Mouse (Mus musculus) frontal cortex, postnatal 10 days (tissue): ENCODE measurements around the gene Wdr70.

ENCODE experiments used
- DNase-seq, 2 experiments: peaks; one replicate each; pipeline ENCODE4 v3.0.0; 2022; ENCODE audit warnings: low spot score in 2 of 2, mixed read lengths in 1 of 2

Wdr70 gene

DNA sequence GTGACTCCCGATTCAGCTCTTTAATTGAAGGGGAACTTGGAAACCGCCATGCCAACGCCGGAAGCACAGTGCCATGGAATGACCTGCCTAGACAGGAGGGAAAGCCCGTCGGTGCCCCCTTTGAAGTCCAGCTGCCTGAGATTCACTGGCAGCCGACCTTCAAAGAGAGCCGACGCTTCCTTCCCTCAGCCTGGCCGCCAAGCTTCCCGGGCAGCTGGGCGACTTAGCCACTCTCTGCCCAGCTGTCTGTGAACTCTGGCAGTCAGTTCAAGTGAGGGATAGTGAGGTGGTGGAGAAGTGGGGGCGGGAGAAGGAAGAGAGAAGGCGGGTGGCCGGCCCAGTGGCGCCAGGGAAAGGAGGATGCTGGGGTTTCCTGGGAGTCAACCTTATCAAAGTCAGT lies 164.9 kb downstream of the Wdr70 start:
- peak; percentile 12 to 13 for DNase-seq

DNA sequence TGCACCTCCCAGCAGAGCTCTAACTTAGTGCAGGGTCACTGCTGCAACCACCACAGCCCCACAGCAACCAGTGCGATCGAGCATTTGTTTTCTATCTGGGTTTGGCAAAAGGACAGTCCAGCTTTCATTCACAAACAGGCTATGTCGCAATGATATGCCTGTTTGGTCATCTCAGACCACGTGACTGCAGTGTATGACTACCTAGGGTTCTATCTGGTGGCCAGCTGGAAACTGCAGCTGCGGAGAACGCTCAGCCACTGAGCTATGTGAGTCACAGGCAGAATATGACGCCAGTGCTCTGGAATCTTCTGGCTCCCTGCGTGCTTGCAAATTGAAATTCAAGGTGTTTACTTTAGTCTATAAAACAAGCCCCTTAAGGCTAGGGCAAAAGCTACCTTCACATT lies 167.4 kb downstream of the Wdr70 start:
- peak in 1 of 2 experiments; percentile 7 for DNase-seq

DNA sequence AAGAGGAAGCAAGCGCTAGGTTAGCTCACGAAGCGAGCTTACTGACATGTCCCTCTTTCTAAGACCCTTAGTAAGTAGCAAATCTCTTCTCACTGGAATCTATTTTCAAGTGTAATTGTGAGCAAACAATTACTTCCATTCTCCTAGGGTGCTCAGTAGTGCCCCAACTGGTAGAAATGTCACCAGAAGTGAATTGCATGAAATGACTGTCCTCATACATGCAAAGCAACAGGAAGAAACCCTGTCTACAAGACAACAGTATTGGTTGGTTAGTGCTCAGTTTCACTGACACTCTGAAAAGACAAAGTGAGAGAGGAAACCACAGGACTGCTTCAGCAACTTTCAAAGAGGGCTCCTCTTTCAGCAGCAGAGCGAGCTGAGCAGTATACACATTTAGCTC lies 173.6 kb downstream of the Wdr70 start:
- no peak for DNase-seq

DNA sequence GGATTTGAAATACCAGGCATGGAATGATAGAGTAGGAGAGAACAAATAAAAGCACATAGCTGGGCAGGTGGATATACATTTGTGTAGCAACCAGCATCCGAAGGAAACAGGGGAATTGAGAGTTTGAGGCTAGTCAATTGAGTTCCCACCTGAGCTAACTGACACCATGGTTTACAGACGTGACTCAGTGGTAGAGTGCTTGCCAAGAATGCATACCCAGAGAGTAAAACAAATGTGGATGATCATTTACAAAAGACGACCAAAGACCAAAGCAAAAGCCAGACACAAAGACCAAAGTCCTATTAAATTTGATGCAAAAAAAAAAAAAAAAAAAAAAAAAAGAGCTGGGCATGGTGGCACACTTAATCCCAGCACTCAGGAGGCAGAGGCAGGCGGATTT lies 175.7 kb downstream of the Wdr70 start:
- DNase-seq, result no peak

DNA sequence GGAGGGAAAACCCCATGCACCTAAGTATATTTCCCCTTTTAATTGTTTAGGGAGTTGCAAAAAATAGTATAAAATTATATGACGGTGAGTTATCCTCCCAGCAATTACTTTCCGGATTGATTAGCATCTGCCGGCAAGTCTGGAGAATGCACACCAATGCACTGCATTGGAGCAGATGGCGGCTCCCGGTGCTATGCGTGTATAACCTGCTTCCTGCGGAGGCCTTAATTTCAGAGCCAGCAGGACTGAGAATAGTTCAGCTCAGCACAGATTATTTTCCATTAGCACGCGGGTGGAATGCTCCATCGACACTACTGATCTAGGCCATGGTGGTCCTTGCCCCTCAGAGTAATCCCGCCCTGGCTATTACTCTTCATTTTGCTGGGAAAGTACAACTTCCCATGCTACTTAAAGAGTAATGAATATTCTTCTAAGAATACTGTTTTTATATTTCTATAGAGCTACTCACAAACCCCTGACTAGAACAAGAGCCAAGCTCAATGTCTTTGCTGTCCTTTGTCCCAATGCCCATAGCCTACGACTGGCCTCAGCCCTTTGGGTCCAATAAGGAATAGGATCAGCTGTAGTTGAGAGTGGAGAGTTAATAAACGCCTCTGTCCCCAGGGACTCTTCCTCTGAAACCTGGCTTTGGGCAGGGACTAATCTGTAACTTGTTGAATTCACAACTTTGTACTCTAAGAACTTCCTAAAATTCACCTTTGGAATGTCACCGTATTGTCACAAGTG lies 176.5 kb downstream of the Wdr70 start:
- no peak for DNase-seq

DNA sequence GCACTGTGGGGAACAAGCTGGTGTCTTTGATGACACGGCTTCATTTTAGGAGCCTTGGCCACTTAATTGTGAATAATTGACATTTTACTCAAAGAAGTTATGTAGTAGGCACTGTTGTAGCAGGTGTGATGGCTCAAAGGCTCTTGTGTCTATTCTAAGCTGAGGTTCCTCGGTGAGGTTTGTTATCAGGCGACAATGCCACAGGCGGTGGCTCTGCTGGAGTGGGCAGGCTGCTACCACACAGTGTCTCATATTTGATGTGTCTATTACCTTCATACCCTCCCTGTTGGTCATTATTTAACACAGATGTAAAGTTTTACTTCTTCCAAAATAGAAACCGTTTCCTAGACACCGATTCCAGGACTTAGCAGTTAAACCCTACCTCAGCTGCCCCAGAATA lies 177.9 kb downstream of the Wdr70 start:
- DNase-seq, result no peak

DNA sequence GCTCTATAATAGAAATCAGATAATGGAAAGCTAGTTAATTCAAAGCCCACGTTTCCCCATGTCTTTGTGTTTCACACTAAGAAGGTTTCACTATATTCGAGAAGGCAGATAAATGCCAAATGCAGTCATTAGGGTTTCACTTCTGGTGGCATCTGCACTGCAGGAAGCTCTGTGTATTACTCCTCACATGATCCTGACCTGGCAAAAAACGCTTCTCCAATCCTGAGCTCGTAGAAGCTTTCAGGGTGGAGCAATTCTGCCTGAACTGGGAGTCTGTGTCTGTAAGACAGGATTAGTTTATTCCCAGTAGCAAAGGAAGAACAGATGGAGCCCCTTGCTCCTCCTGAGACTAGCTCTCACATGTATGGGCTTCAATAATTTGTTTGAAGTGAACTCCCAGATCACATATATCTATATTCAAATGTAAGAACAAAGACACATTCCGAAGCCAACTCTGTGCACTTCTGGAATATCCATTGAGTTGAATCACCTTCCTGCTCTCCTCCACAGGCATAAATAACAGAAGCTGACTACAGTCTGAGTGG lies 192.4 kb downstream of the Wdr70 start:
- DNase-seq, result no peak

DNA sequence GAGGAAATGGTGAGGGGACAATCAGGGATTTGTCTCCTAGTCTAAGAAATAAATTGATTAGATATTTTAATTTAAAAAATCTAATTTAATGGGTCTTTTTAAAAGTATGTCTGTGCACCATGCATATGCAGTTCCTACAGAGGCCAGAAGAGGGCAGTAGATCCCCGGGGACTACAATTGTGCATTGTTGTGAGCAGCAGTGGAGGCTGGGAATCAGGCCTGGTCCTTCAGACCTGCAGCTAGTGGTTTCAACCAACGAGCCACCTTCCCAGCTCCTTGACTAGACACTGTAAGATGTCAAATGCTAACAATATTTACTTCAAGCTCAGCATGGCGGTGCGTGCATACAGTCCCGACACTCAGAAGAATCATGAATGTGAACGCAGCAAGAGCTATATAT lies 199.7 kb downstream of the Wdr70 start:
- no peak for DNase-seq

DNA sequence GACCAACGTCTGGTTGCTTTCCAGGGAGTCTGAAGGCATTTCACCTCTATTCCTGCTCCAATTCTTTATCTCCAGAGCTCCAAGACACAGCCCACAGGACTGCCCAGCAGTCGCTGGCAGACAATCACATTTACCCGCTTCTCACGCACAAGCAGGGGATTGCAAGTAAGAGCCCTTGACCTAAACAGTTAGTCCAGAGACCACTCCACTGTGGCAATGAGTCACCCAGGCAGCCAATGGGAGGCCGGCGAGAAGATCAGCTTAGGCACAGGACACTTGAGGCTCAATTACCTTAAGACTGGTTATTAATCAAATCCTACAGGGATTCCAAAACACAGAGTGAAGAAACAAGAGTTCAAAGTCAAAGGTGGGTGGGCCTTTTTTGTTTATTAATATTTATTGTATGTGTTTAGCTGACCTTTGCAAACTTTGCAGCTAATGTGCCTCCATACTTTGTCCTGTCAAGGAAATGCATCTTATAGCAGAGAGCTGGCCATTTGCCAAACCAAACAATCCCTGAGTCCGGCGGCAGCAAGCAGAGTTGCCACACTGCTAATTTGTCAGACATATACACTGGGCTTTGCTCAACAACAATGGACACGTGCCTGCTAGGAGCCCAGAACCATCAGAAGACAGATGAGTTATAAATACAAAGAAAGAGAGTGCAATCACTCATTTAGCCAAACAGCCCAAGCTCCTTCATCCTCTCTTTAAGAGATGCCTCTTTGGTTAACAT lies 207.3 kb downstream of the Wdr70 start:
- DNase-seq, result no peak

DNA sequence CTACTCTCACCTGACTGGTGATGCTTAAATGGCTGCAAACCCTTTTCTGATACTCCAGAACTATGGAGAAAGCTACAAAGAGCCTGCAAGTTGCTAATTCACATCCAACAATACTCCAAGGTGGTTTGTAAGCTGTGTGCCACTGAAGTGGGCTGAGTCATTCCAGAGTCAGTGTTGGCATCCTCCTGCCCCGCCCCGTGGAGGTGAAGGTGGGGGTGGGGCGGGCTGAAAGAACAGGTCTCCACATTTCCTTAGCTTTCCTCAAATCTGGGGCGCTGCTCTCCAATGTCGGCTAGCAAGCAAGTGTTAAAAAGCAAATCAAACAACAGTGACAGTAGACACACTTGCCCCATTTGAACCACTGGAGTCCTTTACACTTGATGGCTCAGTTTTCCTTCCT lies 208.7 kb downstream of the Wdr70 start:
- DNase-seq, result no peak

DNA sequence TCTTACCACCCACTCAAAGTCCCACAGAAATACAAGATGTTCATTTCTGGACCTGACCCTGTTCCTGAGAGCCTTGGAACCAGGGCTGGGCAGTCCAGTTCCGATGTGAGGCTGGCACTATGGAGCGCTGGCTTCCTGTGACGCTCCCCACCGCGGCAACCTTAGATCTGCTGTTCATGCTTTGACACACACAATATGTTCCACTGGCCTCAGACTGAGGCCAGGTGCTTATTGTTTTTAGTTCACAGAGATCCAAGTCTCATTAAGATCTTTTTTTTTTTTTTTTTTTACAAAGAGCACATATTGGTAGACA lies 209.7 kb downstream of the Wdr70 start:
- no peak for DNase-seq

DNA sequence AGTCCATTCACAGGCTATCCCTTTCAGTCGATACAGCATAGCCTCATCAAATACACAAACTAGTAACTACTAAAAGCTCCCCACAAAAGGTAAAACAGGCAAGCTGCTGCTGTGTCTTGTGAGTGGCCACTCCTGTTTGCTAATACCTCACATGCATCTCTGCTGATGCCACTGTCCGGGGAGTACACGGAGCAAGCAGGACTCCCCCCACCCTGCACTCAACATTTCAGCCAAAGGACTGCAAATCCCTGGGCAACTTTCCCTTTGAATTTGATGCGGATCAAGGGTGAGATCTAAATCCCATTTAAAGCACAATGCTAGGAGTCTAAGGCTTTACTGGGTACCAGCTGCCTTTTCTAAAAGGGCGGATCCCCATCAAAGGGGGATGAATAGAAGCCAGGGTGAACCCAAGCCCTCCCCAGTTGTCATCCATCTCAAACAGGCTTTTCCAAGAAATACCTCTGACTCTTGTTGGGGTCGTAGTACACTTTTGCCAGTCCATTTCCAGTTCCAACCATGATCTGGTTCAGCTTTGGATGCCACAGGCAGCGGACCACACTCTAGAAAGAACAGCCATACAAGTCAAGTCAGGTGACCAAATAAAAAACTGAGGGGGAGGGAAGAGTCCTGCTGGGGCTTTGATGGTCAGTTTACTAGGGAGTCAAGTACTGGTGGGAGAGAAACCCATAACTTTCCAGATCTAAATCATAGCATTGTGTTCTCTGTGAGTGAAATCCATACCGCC lies 210.2 kb downstream of the Wdr70 start:
- DNase-seq, result no peak

DNA sequence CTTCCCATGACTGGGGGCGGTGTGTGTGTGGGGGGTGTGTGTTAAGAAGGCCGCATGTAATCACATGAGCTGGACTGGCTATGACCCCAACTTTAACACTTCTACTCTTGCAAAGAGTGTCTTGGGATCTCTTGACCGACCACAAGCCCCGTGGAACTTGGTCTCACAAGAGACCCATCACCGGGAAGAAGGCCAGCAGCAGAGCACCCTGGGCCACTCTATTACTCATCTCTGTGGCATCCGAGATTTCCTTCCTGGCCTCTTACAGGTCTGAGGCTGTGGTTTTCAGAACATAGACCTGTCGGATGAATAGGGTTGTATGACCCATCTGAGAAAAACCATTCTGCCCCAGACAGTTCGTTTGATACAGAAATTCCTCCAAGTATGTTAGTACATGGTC lies 212.4 kb downstream of the Wdr70 start:
- DNase-seq, result no peak

DNA sequence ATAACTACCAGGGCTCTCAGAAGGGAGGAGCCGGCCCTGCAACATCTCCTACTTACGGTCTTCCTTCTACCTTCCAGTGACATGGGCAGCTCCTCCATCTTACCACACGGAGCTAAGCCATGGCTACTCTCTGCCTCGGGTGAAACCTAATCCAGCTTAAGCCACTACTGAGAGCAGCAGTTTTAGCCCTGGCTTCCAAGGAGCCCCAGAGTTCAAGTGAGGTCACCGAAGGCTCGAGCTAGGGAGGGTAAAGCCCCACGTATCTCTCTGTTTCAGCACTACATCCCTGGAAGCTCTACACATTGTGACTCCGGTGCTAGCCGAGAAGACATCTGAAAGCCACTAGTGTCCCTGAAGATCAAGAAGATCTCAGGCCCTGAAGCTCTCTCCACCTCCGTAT lies 213.9 kb downstream of the Wdr70 start:
- no peak for DNase-seq

DNA sequence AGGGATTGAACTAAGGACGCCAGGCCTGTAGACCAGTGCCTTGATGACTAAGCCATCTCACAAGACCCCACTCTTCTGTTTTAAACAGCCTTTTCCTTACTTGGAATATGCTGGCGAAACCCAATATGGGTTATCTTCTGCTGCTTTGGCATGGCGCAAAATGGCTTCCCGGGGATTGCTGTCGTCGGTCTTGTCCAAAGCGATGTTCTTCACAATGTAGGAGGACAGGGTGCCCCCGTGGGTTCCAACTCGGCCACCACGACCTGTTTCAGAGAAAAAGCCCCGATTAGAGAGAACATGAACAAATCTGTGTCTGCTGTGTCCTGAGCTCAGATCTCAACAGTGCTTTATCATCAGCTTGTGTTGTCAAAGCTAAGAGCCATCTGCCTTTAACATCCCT lies 214.8 kb downstream of the Wdr70 start:
- no peak for DNase-seq

DNA sequence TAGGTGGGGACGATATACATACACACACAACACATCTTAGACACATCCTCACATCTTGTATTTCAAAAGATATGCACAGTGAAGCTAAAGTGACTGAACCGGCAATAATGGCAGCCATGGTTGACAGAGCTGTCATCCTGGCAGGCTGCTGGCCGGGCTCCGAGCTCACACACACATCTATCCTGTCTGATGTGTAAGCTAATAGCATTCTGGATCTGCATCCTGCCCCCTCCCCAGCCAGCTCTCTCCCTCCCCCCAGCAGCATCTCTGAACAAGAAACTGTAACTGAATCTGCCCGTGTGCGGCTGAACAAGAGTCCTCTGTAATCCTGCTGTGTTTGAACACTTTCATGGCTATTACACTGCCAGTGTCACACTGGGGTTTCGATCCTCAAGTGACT lies 219.1 kb downstream of the Wdr70 start:
- no peak for DNase-seq

DNA sequence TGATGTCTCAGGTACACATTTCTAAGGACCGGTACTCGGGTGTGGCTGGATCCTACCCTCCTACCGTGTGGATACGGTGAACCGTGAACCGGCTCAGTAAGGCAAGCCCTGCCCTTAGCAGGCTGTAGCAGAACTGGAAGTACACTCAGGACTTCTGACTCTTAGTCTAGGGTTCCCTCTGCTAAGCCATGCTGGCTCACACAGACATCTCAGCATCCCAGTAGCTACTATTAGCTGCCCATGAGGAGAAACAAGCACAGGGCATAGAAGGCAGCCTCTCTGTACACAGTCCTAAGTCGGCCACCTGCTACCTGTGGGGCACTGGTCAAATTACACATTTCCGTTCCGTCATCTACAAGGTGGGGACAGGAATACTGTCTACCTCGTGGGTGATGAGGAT lies 220.1 kb downstream of the Wdr70 start:
- no peak for DNase-seq

DNA sequence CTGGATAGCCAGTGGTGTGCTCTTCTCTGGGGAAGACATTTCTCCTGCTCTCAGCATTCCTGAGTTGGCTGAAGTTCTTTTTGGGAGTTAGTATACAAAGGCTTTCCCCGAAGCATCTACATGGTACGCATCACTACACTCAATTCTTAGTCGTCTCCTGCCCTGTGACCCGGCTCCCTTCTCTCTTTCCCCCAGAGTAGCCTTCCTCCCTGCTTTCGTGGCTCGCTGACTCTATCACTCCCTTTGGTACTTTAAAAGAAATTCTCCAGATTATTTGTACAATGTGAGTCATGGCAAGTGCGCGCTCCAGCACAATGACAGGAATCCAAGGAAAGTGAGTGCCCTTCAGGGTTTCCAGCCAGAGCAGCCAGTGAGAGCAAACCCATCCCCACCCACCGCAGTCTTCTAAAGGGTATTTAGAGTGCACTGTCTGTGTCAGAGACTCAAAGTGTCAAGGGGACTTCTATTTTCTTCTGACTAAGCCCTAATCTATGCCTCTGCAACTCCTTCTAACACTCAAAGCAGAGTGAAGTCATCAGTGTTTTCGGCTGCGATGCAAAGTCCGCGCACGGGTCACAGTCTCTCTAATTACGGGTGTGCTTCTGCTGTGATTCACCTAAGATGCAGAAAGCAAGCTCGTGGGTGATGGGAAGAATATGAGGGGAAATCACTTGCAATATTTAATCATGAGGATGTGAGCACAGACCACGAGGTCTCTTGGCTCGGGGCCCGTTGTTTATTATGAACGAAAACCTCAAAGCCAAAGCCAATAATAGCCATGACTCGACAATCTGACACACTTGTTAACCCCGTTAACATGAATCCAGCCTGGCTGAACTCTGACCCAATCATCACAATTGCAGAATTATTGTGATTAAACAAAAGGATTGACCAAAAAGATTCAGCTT lies 221.2 kb downstream of the Wdr70 start:
- no peak for DNase-seq

DNA sequence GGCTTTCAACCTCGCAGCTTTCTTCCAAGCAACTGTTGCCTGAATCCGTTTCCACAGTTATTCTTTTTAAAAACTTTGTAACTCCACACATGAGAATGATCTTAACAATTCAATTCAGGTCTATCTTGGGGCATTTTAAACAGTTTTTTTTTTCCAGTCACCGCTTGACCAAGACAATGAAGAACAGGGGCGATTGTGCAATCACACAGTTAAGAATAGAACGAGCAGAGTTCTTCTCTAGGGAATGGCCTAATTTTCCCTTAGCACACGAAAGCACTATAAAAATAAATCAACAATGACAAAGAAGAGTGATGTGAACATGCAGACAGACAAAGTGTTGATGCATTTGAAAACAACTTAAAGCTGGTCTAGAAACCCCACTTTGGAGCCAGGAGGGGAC lies 223.1 kb downstream of the Wdr70 start:
- DNase-seq, result no peak

DNA sequence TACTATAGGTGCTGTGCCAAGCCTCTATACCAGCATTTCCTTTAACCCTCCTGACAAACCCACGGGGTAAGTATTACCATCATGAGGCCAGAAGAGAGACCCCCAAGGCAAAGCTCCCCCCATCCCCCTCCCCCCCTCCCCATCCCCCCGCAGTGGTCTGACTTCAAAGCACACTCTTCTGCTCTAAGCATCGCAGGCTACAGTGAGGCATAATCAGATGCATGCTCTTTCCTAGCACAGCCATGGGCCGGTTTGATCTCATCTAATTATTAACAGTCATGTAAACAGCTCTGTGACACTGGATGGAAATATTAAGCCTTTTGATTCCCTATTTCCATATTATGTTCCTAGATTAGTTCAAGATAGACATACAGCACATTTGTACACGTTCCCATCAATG lies 226.5 kb downstream of the Wdr70 start:
- no peak for DNase-seq

DNA sequence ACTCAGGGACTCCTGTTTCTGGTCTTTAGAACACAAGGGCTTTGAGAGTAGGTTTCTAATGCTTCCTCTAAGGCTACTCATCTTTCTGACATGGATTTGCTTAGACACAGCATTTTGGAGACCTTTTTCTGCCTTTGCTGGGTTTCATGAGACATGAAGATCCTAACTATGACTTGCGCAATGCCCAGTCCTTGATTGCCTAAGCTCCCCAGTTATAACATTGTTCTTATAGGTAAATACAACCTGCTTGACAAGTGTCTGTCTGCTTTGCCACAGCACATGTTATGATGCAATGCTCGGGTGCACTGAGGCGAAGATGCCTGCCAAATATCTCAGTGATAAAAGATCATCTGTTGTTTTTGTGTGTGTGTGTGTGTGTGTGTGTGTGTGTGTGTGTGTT lies 233.7 kb downstream of the Wdr70 start:
- no peak for DNase-seq

DNA sequence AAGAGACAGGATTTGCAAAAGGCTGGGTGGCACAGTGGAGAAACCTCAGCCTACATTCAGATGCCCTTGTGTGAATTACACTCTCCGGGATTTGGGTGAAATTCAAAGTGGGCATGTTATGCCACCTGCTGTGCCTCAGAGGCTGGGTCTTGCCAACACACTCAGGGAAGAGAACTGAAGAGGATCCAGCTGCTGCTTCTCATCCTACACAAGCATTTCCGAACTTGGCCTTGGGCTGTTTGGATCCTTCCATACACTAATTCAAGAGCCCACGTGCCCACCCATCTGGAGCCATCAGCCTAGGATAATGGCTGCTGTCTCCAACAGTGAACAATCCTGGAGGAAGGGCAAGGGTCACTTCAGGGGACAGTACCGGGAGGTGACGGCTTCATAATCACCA lies 235.7 kb downstream of the Wdr70 start:
- DNase-seq, result peak in 1 of 2 experiments; percentile 23
